Mouse (Mus musculus) macrophage (primary cell): ENCODE measurements around the gene Fam3c. TPM values are rescaled to one million over a fixed set of nuclear protein-coding genes. Genes with fewer than 3 reads are reported as not detected.
A peak's percentile ranks its signal among the peaks of the same experiment; 100 is the strongest.
"Not testable (repeated sequence)": the region's sequence is repeated elsewhere in the genome, so short reads cannot be mapped to it uniquely, and the experiment has no call there.

ENCODE experiments used
- H3K27ac ChIP-seq: fragments of 350-480 bp; formaldehyde crosslinking; 2 replicates; pipeline ENCODE4 v1.9.0; 2021
- H3K36me3 ChIP-seq: fragments of 350-480 bp; formaldehyde crosslinking; 2 replicates; pipeline ENCODE4 v1.9.0; 2021; ENCODE audit errors: inconsistent target
- H3K4me3 ChIP-seq: fragments of 350-480 bp; formaldehyde crosslinking; 2 replicates; pipeline ENCODE4 v1.9.0; 2021; ENCODE audit errors: inconsistent target
- H3K79me2 ChIP-seq: fragments of 350-480 bp; formaldehyde crosslinking; 2 replicates; pipeline ENCODE4 v1.9.0; 2021; ENCODE audit errors: inconsistent target
- WGBS: methylation state at CpG from one replicate; pipeline ENCODE4 v1.1.7; 2026; ENCODE audit warnings: inconsistent platforms; ENCODE audit not compliant: missing documents; 5-methylcytosine and 5-hydroxymethylcytosine counted together
- polyA plus RNA-seq: library from polyadenylated mRNA; stranded (reverse); fragments of 250-400 nt; gene quantifications from 3 replicates; pipeline ENCODE4 v1.2.4, GENCODE M21; 2018; ENCODE audit warnings: inconsistent platforms

Gene Fam3c
- polyA plus RNA-seq, 1 experiment from 2014 or later = 155 TPM

DNA sequence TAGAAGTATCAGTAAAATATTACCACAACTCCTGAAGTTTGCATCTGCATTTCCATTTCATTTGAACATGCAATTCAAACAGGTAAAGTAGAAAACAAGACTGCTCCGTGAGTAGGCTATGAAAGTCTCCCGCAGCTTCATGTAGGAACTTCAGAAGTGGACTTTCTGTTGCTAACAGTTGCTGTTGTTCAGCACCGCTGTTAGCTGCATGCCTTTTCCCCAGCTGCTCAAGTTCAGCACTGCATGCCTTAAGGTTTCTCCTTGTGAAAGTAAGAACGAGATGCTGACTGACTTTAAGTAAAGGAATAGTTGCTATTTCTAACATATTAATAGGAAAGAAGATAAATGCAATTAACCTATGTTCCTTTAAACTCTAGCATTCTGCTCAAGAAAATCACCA, 64.0 kb downstream of the Fam3c start:
- Histone ChIP-seq H3K79me2 (no peaks in the 10 kb centered on the region), H3K27ac (no peak overlapping the region), H3K36me3 (no peaks in the 10 kb centered on the region), H3K4me3 (no peak overlapping the region)
- WGBS = 55% methylated on average over 4 of the region's 4 CpGs

DNA sequence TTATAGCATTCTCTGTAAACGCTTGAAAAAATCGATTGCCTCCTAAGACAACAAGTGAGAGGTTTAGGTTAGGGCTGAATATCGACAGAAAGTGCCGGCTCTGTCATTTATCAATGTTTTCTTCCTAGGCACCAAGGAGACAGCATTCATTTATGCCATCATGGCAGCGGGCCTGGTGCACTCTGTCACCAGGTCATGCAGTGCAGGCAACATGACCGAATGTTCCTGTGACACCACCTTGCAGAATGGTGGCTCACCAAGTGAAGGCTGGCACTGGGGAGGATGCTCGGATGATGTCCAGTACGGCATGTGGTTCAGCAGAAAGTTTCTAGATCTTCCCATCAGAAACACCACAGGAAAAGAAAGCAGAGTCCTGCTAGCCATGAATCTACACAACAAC, 65.3 kb downstream of the Fam3c start:
- no peak overlapping the region for H3K27ac ChIP-seq
- no peak overlapping the region for H3K4me3 ChIP-seq
- H3K79me2 ChIP-seq = no peaks in the 10 kb centered on the region
- 90% methylated on average over 8 of the region's 8 CpGs for whole genome bisulfite sequencing
- no peaks in the 10 kb centered on the region for H3K36me3 ChIP-seq

DNA sequence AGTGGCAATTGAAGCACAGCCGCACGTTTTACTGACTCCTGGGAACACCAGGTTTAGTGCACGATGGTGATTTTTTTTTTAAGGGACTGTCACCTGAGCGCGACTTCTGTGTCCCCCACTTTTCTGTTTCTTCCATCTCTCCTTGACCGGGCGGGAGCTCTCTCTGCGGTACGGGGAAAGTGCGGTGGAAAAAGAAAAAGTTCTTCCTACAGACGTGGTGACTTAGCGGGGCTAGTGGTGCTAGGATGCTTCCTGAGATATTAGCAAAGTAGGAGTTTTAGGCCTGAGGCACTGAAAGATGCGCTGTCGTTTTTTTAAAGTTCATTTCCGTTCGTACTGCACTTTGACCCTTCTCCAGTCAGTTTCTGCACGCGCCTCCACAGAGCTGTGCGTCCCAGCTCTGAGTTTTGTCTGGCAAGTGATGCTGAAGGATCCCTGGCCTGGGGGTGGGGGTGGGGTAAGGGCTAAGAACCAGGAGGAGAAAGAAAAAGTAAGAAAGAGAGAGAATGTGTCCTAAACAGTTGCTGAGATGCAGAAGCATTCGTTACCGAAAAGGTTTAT, 66.5 kb downstream of the Fam3c start:
- H3K79me2 ChIP-seq = no peaks in the 10 kb centered on the region
- WGBS = 14% methylated on average over 21 of the region's 21 CpGs
- no peak overlapping the region for H3K27ac ChIP-seq
- H3K36me3 ChIP-seq = no peaks in the 10 kb centered on the region
- no peak overlapping the region for H3K4me3 ChIP-seq

DNA sequence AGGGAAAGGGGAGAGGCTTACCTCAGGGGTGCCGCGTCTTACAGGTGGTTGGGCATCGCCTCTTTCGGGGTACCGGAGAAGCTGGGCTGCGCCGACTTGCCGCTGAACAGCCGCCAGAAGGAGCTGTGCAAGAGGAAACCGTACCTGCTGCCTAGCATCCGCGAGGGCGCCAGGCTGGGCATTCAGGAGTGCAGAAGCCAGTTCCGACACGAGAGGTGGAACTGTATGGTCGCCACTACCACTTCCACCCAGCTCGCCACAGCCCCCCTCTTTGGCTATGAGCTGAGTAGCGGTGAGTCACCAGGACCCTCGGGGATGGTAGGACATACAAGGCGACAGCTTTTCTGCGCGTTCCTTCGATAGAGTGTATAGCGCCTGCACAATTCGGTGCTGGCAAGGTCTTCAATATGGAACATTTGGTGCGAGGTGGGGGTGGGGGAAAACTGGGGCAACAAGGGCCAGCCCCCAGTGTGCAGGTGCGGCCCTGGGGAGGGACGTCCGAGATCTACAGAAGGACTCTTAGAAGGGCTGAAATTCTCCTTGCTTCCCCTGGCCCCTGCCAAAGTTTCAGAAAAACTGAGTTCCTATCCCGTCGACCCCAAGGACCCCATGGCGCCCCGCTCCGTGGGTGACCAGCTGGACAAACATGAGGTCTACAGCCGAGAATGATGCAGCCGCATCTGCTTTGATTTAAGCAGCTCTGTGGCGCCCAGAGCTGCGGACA, 67.1 kb downstream of the Fam3c start:
- Histone ChIP-seq H3K27ac (no peak overlapping the region), H3K79me2 (no peaks in the 10 kb centered on the region), H3K4me3 (no peak overlapping the region), H3K36me3 (no peaks in the 10 kb centered on the region)
- 4% methylated on average over 37 of the region's 38 CpGs for WGBS

DNA sequence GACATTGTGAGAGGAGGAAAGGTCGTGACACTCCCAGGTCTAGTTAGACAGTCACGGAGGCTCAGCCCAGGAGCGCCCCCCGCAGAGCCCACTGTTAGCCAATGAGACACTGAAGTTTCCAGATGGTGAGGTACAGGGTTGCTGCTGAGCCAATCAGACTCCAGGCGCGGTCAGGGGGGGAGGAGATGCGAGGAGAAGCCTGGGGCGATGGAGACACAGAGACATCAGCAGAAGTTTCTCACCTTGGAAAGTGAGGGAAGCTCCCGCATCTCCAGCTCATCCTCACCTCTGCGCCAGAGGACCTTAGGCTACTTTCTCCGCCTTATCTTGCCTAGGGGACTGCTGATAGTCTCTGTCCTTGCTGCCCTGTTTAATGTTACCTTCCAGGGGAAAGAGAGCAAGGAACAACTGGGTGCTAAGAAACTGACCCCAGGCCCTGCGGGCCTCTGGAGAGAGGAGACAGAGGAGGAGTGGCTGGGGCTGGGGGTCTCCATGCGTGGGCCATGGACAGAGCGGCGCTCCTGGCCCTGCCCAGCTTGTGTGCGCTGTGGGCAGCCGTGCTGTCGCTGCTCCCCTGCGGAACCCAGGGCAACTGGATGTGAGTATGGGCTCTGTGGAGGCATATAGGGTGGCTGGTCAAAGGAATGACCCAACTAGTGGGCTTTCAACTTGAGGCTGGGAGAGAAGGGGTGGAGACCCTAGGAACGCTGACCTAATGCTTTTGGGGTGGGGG, 67.9 kb downstream of the Fam3c start, which contains the start of gene Wnt16:
Wnt16 (plus strand) TSS at position 224 of the 733 bp plus-strand sequence.
- Histone ChIP-seq H3K4me3 (no peak within 1 kb of the TSS), H3K79me2 (no peaks in the 10 kb centered on the region), H3K27ac (no peak within 1 kb of the TSS), H3K36me3 (no peaks in the 10 kb centered on the region)
- 12% methylated on average over 20 of the region's 20 CpGs for WGBS

DNA sequence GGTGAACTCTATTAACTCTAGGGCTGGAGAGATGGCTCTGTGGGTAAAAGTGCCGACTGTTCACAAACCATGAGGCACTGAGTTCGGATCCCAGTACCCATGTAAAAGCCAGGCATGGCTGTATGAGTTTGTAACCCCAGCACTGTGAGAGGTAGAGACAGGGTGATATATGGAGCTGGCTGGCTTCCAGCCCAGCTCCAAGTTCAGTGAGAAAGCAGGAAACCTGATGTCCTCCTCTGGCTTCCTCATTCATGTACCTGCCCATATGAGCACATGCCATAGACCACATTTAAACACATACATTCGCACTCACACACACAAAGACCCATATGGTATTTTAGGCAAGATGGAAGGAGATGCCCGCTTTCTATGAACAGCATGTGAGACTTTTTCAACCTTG, 73.6 kb downstream of the Fam3c start:
- WGBS = 74% methylated on average over 4 of the region's 4 CpGs
- Histone ChIP-seq H3K36me3 (no peaks in the 10 kb centered on the region), H3K4me3 (no peak overlapping the region), H3K27ac (no peak overlapping the region), H3K79me2 (no peaks in the 10 kb centered on the region)

DNA sequence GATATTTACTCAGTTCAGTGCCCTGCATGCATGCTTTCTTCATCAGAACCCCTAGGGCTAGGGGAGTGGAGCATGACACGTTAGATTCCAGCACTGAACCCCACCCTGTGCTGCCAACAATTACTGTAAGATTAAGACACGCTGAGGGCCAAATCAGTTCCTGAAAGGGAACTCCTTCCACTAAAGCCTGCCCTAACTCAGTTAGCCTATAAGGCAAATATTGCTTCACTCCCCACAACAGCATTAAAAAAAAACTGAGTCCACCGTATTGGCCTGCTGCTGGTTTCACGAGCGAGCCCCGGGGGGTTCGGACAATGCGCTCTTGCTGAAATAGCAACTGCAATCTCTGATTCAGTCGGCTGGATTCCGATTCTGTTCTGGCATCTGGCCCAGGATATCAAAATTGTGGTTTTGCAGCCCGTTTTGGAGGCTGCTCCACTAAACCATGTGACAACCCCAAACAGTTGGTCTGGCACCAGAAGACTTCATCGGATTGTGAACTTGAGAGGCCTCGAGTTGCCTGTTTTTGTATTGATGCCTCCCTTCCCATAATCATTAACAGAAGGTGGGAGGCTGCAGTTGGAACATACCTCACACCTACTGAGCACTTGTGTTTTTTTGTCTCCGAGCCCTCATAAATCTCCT, 75.7 kb downstream of the Fam3c start:
- Histone ChIP-seq H3K79me2 (no peaks in the 10 kb centered on the region), H3K36me3 (no peaks in the 10 kb centered on the region), H3K4me3 (no peak overlapping the region), H3K27ac (no peak overlapping the region)
- 19% methylated on average over 14 of the region's 14 CpGs for WGBS

DNA sequence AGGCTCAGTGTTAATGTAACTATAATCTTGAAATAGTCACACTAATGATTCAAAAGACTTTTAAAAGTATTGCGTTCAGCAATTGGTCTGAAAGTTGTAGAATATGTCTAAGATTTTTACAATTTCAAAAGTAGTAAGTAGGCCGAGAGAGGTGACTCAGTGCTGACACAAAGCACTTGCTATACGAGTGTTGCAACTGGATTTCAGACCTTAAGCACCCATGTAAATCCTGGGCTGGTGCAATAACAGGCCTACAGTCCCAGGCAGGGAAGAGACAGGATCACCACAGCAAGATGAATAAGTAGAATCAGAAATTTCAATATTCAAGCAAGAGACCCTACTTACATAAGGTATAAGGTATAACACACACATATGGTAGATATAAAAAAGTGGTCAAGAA, 78.1 kb downstream of the Fam3c start:
- H3K27ac ChIP-seq = no peak overlapping the region
- no peaks in the 10 kb centered on the region for H3K36me3 ChIP-seq
- H3K4me3 ChIP-seq = no peak overlapping the region
- no peaks in the 10 kb centered on the region for H3K79me2 ChIP-seq
- WGBS = 88% methylated on average over 3 of the region's 3 CpGs

DNA sequence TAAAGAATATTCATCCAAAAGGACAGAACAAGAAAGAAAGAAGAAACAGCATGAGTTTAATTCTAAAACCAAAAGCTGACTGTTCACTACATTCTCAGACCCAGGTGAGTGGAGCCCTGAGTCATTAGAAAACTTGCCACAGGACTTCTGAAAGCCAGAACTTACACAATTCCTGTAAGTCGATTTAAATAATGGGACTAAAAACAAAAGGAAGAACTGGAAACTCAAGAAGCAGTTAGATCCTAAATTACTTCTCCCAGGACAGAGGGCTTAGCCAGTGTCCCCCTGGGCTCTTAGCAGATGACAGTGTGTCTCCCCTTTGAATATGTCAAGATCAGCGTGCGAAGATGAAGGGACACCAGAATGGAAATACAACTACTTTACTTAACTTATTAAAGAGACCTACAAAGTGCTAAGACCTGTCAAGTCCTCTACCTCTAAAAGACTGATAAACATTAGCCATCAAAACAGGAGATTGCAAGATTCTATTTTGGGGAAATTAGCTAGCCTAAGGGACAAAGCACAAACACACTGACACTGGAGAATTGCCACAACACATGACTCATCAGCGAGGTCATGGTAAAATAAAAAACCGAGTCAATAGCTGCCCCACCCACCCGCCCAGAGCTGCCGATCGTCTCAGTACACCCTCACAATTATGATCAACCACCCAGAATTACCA, 86.1 kb downstream of the Fam3c start:
- H3K36me3 ChIP-seq = no peaks in the 10 kb centered on the region
- H3K79me2 ChIP-seq = no peaks in the 10 kb centered on the region
- WGBS = 29% methylated on average over 8 of the region's 8 CpGs
- H3K4me3 ChIP-seq = no peak overlapping the region
- peak overlapping the region; percentile 31; the same call in 1 of the 2 replicates for H3K27ac ChIP-seq

DNA sequence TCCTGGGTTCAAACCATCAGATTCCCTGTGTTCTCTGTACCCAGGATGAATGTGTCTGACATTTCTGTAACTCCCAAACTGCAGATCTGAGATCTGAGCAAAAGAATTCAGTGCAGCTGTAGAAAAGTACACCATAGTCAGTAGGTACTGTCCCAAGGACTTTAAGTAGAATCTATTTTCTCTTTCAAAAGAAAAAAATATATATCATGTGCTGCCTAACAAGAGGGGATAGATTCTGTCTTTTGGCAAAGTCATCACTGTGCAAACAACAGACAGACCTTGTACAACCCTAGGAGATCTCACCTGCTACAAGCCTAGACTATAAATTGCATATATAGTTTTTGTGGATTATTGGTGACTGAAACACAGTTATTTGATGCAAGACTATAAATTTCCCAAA, 87.4 kb downstream of the Fam3c start:
- H3K36me3 ChIP-seq = no peaks in the 10 kb centered on the region
- no peaks in the 10 kb centered on the region for H3K79me2 ChIP-seq
- no peak overlapping the region for H3K4me3 ChIP-seq
- H3K27ac ChIP-seq = no peak overlapping the region

DNA sequence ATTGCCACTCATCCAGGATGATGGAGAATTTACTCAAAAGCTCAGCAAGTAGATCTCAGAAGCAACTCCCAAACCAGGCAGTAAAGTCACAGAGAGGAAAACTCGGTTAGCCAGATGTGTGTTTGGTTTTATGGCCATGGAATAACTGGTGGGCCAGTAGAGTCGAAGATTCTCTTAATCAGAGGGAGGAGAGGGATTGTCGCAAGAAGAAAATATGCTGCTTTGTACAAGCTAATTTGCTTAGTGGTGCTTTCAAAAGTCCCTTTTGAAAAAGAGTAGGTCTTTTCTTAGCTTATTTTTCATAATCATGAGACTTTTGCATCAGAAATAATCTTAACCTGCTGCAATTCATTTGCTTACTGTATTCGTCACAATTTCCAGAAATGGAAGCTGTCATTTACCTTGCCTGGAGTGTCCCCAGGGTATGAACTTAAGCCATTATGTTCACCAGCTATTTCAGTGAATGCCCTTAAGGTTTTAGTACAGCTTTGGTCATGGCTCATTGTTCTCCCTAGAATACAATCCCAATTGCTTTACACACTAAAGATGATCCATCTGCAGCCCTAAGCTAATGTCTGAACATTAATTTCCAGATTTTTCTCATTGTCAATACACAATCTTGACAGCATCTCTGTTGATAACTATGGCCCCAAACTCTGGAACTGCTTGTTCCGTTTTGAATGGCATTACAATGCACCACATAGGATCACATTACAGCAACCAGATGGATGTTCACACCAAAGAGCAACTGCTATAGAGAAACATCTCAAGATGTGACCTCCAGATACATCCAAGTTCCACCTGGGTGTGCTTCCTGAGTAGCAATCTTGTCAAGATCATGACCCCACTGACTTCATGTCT, 88.0 kb downstream of the Fam3c start:
- H3K27ac ChIP-seq = no peak overlapping the region
- 95% methylated on average over 5 of the region's 5 CpGs for WGBS
- no peaks in the 10 kb centered on the region for H3K36me3 ChIP-seq

DNA sequence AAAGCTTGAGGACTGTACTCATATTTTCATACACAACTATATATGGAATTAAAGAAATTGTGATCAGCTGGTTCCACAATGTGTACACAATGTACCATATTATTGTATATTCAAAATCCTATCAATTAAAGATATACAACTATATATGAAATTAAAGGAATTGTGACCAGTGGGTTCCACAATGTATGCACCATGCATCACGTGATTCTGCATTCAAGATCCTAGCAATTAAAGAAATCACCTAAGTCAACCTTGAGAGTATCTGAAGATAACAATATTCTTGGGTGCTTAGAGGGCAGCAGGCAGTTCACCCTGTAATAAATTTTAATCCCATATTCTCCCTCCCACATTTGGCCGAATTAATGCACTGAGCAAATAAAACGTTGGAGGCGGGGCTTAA, 90.0 kb downstream of the Fam3c start:
- Histone ChIP-seq H3K79me2 (no peaks in the 10 kb centered on the region), H3K36me3 (no peaks in the 10 kb centered on the region), H3K4me3 (no peak overlapping the region), H3K27ac (no peak overlapping the region)
- 83% methylated on average over 4 of the region's 4 CpGs for WGBS

More for the DNA sequence above, 88.0 kb downstream of the Fam3c start:
- no peaks in the 10 kb centered on the region for H3K79me2 ChIP-seq
- no peak overlapping the region for H3K4me3 ChIP-seq

DNA sequence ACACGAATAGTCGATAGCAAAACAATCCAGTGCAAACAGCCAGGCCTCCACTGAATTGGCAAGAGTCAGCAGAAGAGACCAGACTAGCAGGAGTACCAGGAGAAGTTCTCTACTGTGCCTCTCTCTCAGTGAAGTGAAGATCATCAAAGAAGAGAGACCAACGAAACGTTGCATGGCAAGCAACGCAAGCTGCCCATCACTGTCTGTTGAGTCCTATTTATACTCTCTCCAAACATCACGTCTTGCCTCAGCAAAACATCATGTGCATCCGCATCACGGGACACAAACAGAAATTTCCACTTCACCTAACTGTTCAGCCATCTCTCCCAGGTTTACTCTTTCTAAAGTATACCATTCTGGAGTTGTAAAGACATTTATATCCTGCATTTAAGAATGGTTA, 91.9 kb downstream of the Fam3c start:
- WGBS = 91% methylated on average over 8 of the region's 8 CpGs
- not testable (repeated sequence) for H3K4me3 ChIP-seq, H3K79me2 ChIP-seq, H3K27ac ChIP-seq, H3K36me3 ChIP-seq

DNA sequence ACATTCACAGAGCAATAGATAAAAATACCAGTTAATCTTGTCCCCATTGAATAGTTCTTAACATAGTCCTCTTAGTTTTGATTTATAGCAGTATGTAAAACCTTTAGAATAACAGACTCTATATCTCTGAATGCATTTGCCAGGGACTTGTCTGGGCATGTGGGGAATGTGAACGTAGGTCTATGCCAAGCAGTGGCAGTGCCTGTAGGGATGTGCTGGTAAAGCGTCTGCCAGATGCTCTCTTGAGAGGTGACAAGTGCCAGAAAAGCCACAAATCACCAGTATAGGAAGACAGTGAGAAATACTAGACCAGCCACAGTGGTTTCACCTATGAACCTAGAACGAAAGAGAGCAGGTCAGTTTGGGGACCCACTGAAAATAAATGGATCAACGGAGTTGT, 93.5 kb downstream of the Fam3c start:
- WGBS = 95% methylated on average over 4 of the region's 4 CpGs
- H3K79me2 ChIP-seq = no peaks in the 10 kb centered on the region
- no peak overlapping the region for H3K4me3 ChIP-seq
- H3K36me3 ChIP-seq = no peaks in the 10 kb centered on the region
- no peak overlapping the region for H3K27ac ChIP-seq
